Mouse (Mus musculus): ENCODE measurements around the gene Hormad1. TPM values are rescaled to one million over a fixed set of nuclear protein-coding genes. Genes with fewer than 3 reads are reported as not detected.
"Not testable (repeated sequence)": the region's sequence is repeated elsewhere in the genome, so short reads cannot be mapped to it uniquely, and the experiment has no call there.

Gene Hormad1
- polyA plus RNA-seq, 1 experiment from 2014 or later = 0.12 TPM

GRCm38 (mm10) chr3:95588604-95589086 is 29.2 kb downstream of the Hormad1 start, which contains the start of gene Golph3l:
Golph3l (plus strand) TSS chr3:95588934.
- peak within 1 kb of the TSS; percentile 96 for H3K4me3 ChIP-seq (ENCODE audit: low read depth, low read length)
- no peaks in the 10 kb centered on the region for H3K4me1 ChIP-seq (replicated peaks; ENCODE audit: control insufficient read depth, insufficient read depth, low read length)
- ATAC-seq (replicated peaks; ENCODE audit: low FRiP score, low TSS enrichment, low read depth) (peak; percentile 100), DNase-seq (ENCODE audit: low spot score) (peak; percentile 91)
- H3K27ac ChIP-seq (ENCODE audit: low read depth) = peak within 1 kb of the TSS; percentile 76; the same call in 1 of the 2 replicates
- peak within 1 kb of the TSS; percentile 78 for H3K4me2 ChIP-seq (ENCODE audit: low read length)
- WGBS = under 1% methylated on average over 12 of the region's 12 CpGs
- peaks cover 20% of the 10 kb centered on the region for H3K36me3 ChIP-seq (ENCODE audit: control insufficient read depth, insufficient read depth, low read length)
- H3K9ac ChIP-seq (ENCODE audit: low read length) = peak within 1 kb of the TSS; percentile 60
- H3K9me3 ChIP-seq (ENCODE audit: control insufficient read depth, low read length) = no peaks in the 10 kb centered on the region
- no peaks in the 10 kb centered on the region for H3K27me3 ChIP-seq (replicated peaks; ENCODE audit: control insufficient read depth, insufficient read depth, low read length)

GRCm38 (mm10) chr3:95598734-95599133 is 39.3 kb downstream of the Hormad1 start:
- ATAC-seq (replicated peaks; ENCODE audit: low FRiP score, low TSS enrichment, low read depth) (no peak), DNase-seq (ENCODE audit: low spot score) (no peak)
- Histone ChIP-seq H3K4me2 (ENCODE audit: low read length) (no peak overlapping the region), H3K4me3 (ENCODE audit: low read depth, low read length) (no peak overlapping the region), H3K9ac (ENCODE audit: low read length) (no peak overlapping the region), H3K4me1 (replicated peaks; ENCODE audit: control insufficient read depth, insufficient read depth, low read length) (no peaks in the 10 kb centered on the region), H3K27me3 (replicated peaks; ENCODE audit: control insufficient read depth, insufficient read depth, low read length) (no peaks in the 10 kb centered on the region), H3K27ac (ENCODE audit: low read depth) (peak overlapping the region; percentile 33; the same call in 1 of the 2 replicates), H3K9me3 (ENCODE audit: control insufficient read depth, low read length) (no peaks in the 10 kb centered on the region), H3K36me3 (ENCODE audit: control insufficient read depth, insufficient read depth, low read length) (peaks cover 21% of the 10 kb centered on the region)

GRCm38 (mm10) chr3:95601287-95601686 is 41.8 kb downstream of the Hormad1 start:
- Histone ChIP-seq H3K9ac (ENCODE audit: low read length) (no peak overlapping the region), H3K4me2 (ENCODE audit: low read length) (no peak overlapping the region), H3K27ac (ENCODE audit: low read depth) (0 out of 2 replicates have a peak overlapping the region, but pooled peaks have one; percentile 5), H3K4me1 (replicated peaks; ENCODE audit: control insufficient read depth, insufficient read depth, low read length) (no peaks in the 10 kb centered on the region), H3K4me3 (ENCODE audit: low read depth, low read length) (no peak overlapping the region), H3K27me3 (replicated peaks; ENCODE audit: control insufficient read depth, insufficient read depth, low read length) (no peaks in the 10 kb centered on the region), H3K36me3 (ENCODE audit: control insufficient read depth, insufficient read depth, low read length) (peaks cover 9% of the 10 kb centered on the region; the same call in 1 of the 2 replicates), H3K9me3 (ENCODE audit: control insufficient read depth, low read length) (no peaks in the 10 kb centered on the region)
- WGBS = 76% methylated on average over 3 of the region's 3 CpGs
- no peak for ATAC-seq (replicated peaks; ENCODE audit: low FRiP score, low TSS enrichment, low read depth)
- no peak for DNase-seq (ENCODE audit: low spot score)

- 90% methylated on average over 3 of the region's 3 CpGs for WGBS
- no peak for DNase-seq (ENCODE audit: low spot score)
These were observed 46.6 kb downstream of the Hormad1 start for GRCm38 (mm10) chr3:95606096-95606495.

GRCm38 (mm10) chr3:95609195-95609594 is 49.7 kb downstream of the Hormad1 start:
- Histone ChIP-seq H3K9ac (ENCODE audit: low read length) (no peak overlapping the region), H3K27me3 (replicated peaks; ENCODE audit: control insufficient read depth, insufficient read depth, low read length) (no peaks in the 10 kb centered on the region), H3K27ac (ENCODE audit: low read depth) (no peak overlapping the region), H3K9me3 (ENCODE audit: control insufficient read depth, low read length) (no peaks in the 10 kb centered on the region), H3K4me1 (replicated peaks; ENCODE audit: control insufficient read depth, insufficient read depth, low read length) (no peaks in the 10 kb centered on the region), H3K36me3 (ENCODE audit: control insufficient read depth, insufficient read depth, low read length) (peaks cover 35% of the 10 kb centered on the region), H3K4me3 (ENCODE audit: low read depth, low read length) (no peak overlapping the region), H3K4me2 (ENCODE audit: low read length) (no peak overlapping the region)
- ATAC-seq (replicated peaks; ENCODE audit: low FRiP score, low TSS enrichment, low read depth) (no peak), DNase-seq (ENCODE audit: low spot score) (no peak)
- 70% methylated on average over 3 of the region's 3 CpGs for WGBS

More at GRCm38 (mm10) chr3:95606096-95606495, 46.6 kb downstream of the Hormad1 start:
- ATAC-seq (replicated peaks; ENCODE audit: low FRiP score, low TSS enrichment, low read depth) = no peak
- Histone ChIP-seq H3K36me3 (ENCODE audit: control insufficient read depth, insufficient read depth, low read length) (peaks cover 35% of the 10 kb centered on the region), H3K27ac (ENCODE audit: low read depth) (no peak overlapping the region), H3K4me3 (ENCODE audit: low read depth, low read length) (no peak overlapping the region), H3K9me3 (ENCODE audit: control insufficient read depth, low read length) (no peaks in the 10 kb centered on the region), H3K4me2 (ENCODE audit: low read length) (no peak overlapping the region), H3K27me3 (replicated peaks; ENCODE audit: control insufficient read depth, insufficient read depth, low read length) (no peaks in the 10 kb centered on the region), H3K4me1 (replicated peaks; ENCODE audit: control insufficient read depth, insufficient read depth, low read length) (no peaks in the 10 kb centered on the region), H3K9ac (ENCODE audit: low read length) (no peak overlapping the region)

GRCm38 (mm10) chr3:95613996-95614395 is 54.5 kb downstream of the Hormad1 start:
- DNase-seq (ENCODE audit: low spot score) = no peak
- H3K27ac ChIP-seq (ENCODE audit: low read depth) = no peak overlapping the region
- 83% methylated on average over 1 of the region's 1 CpGs for WGBS

GRCm38 (mm10) chr3:95618511-95618910 is 59.0 kb downstream of the Hormad1 start:
- H3K9ac ChIP-seq (ENCODE audit: low read length) = no peak overlapping the region
- no peak overlapping the region for H3K4me2 ChIP-seq (ENCODE audit: low read length)
- ATAC-seq (replicated peaks; ENCODE audit: low FRiP score, low TSS enrichment, low read depth) (no peak), DNase-seq (ENCODE audit: low spot score) (no peak)
- no peak overlapping the region for H3K27ac ChIP-seq (ENCODE audit: low read depth)
- H3K9me3 ChIP-seq (ENCODE audit: control insufficient read depth, low read length) = no peaks in the 10 kb centered on the region
- H3K36me3 ChIP-seq (ENCODE audit: control insufficient read depth, insufficient read depth, low read length) = peaks cover 42% of the 10 kb centered on the region
- H3K4me3 ChIP-seq (ENCODE audit: low read depth, low read length) = no peak overlapping the region
- H3K4me1 ChIP-seq (replicated peaks; ENCODE audit: control insufficient read depth, insufficient read depth, low read length) = no peaks in the 10 kb centered on the region
- no peaks in the 10 kb centered on the region for H3K27me3 ChIP-seq (replicated peaks; ENCODE audit: control insufficient read depth, insufficient read depth, low read length)
- WGBS = 48% methylated on average over 1 of the region's 1 CpGs

More at GRCm38 (mm10) chr3:95613996-95614395, 54.5 kb downstream of the Hormad1 start:
- ATAC-seq (replicated peaks; ENCODE audit: low FRiP score, low TSS enrichment, low read depth) = 0 out of 2 replicates have a peak, but pooled peaks have one; percentile 47
- Histone ChIP-seq H3K9me3 (ENCODE audit: control insufficient read depth, low read length) (no peaks in the 10 kb centered on the region), H3K36me3 (ENCODE audit: control insufficient read depth, insufficient read depth, low read length) (peaks cover 47% of the 10 kb centered on the region), H3K4me2 (ENCODE audit: low read length) (no peak overlapping the region), H3K27me3 (replicated peaks; ENCODE audit: control insufficient read depth, insufficient read depth, low read length) (no peaks in the 10 kb centered on the region), H3K4me3 (ENCODE audit: low read depth, low read length) (no peak overlapping the region), H3K4me1 (replicated peaks; ENCODE audit: control insufficient read depth, insufficient read depth, low read length) (no peaks in the 10 kb centered on the region), H3K9ac (ENCODE audit: low read length) (no peak overlapping the region)

- no peak overlapping the region for H3K4me3 ChIP-seq (ENCODE audit: low read depth, low read length)
- no peak overlapping the region for H3K4me2 ChIP-seq (ENCODE audit: low read length)
- 85% methylated on average over 1 of the region's 1 CpGs for WGBS
- no peak overlapping the region for H3K27ac ChIP-seq (ENCODE audit: low read depth)
- peaks cover 35% of the 10 kb centered on the region for H3K36me3 ChIP-seq (ENCODE audit: control insufficient read depth, insufficient read depth, low read length)
- no peaks in the 10 kb centered on the region for H3K27me3 ChIP-seq (replicated peaks; ENCODE audit: control insufficient read depth, insufficient read depth, low read length)
- H3K4me1 ChIP-seq (replicated peaks; ENCODE audit: control insufficient read depth, insufficient read depth, low read length) = peaks cover 7% of the 10 kb centered on the region; the same call in 1 of the 2 replicates
- no peak overlapping the region for H3K9ac ChIP-seq (ENCODE audit: low read length)
- H3K9me3 ChIP-seq (ENCODE audit: control insufficient read depth, low read length) = no peaks in the 10 kb centered on the region
- ATAC-seq (replicated peaks; ENCODE audit: low FRiP score, low TSS enrichment, low read depth) (no peak), DNase-seq (ENCODE audit: low spot score) (no peak)
These were observed 61.8 kb downstream of the Hormad1 start for GRCm38 (mm10) chr3:95621241-95621640.

GRCm38 (mm10) chr3:95622421-95622820 is 62.9 kb downstream of the Hormad1 start:
- H3K27ac ChIP-seq (ENCODE audit: low read depth); H3K4me3 ChIP-seq (ENCODE audit: low read depth, low read length); DNase-seq (ENCODE audit: low spot score); H3K9ac ChIP-seq (ENCODE audit: low read length); H3K4me1 ChIP-seq (replicated peaks; ENCODE audit: control insufficient read depth, insufficient read depth, low read length); H3K4me2 ChIP-seq (ENCODE audit: low read length); H3K27me3 ChIP-seq (replicated peaks; ENCODE audit: control insufficient read depth, insufficient read depth, low read length); H3K9me3 ChIP-seq (ENCODE audit: control insufficient read depth, low read length); ATAC-seq (replicated peaks; ENCODE audit: low FRiP score, low TSS enrichment, low read depth): not testable (repeated sequence)
- 92% methylated on average over 19 of the region's 20 CpGs for WGBS
- H3K36me3 ChIP-seq (ENCODE audit: control insufficient read depth, insufficient read depth, low read length) = peaks cover 32% of the 10 kb centered on the region

Data from intestine, embryonic 14.5 days (tissue).